Mouse (Mus musculus) midbrain, embryonic 10.5 days (tissue): ENCODE measurements around the gene Fam171a1. TPM values are rescaled to one million over a fixed set of nuclear protein-coding genes. Genes with fewer than 3 reads are reported as not detected.
A peak's percentile ranks its signal among the peaks of the same experiment; 100 is the strongest.

Experiments used
- DNase-seq: peaks from one replicate; pipeline ENCODE4 v3.0.0-alpha.2; 2017; ENCODE audit warnings: low spot score
- H3K27ac ChIP-seq: fragments of 300-500 bp; sonication (generic); replicated peaks from 2 replicates; pipeline ENCODE4 v1.5.1; 2016; ENCODE audit warnings: mild to moderate bottlenecking
- H3K27me3 ChIP-seq: fragments of 300-500 bp; sonication (generic); 2 replicates; pipeline ENCODE4 v1.6.1; 2016; ENCODE audit warnings: low read depth, mild to moderate bottlenecking; ENCODE audit not compliant: poor library complexity, severe bottlenecking
- H3K36me3 ChIP-seq: fragments of 300-500 bp; sonication (generic); 2 replicates; pipeline ENCODE4 v1.6.1; 2016; ENCODE audit warnings: mild to moderate bottlenecking, moderate library complexity
- H3K4me1 ChIP-seq: fragments of 300-500 bp; sonication (generic); 2 replicates; pipeline ENCODE4 v1.6.1; 2016
- H3K4me3 ChIP-seq: fragments of 300-500 bp; sonication (generic); 2 replicates; pipeline ENCODE4 v1.5.1; 2016; ENCODE audit warnings: mild to moderate bottlenecking, moderate library complexity
- H3K9me3 ChIP-seq: fragments of 300-500 bp; sonication (generic); replicated peaks from 2 replicates; pipeline ENCODE4 v1.6.1; 2016; ENCODE audit warnings: mild to moderate bottlenecking
- WGBS: fragments of 180-500 bp; shearing (Covaris S2); methylation state at CpG from one replicate; pipeline ENCODE4 v1.1.7; 2016; 5-methylcytosine and 5-hydroxymethylcytosine counted together
- polyA plus RNA-seq: library from polyadenylated mRNA; unstranded; fragments of >200 nt; fragmentation: Nextera tagmentation; extraction: Ambion mirVana; gene quantifications from 2 replicates; pipeline ENCODE4 v1.2.1, GENCODE M21; 2016

Fam171a1 gene
- polyA plus RNA-seq, 1 experiment from 2014 or later = 38.7 TPM

DNA sequence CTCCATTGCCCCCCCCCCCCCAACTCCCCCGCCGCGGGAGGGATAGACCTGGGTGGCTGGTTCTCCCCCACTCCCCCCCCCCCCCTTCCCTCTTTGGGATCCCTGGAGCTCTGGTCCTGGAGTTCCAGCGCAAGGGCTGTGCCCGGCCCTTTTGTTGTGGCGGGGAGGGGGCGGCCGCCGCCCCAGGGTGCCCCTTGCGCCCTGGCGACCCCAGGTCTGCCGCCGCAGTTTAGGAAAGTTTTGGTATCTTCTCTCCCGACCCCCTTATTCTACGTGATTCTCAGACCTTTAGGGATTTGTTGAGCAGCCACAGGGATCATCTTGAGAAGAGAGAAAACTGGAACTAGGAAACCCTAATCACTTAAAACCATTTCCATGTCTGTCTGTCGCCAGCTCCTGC is 4.9 kb downstream of the Fam171a1 start:
- under 1% methylated on average over 16 of the region's 16 CpGs for WGBS

GRCm38 (mm10) chr2:3119371-3119935 is 5.4 kb downstream of the Fam171a1 start:
- Histone ChIP-seq H3K9me3 (0 out of 2 replicates have a peak, but pooled peaks cover 7% of the 10 kb centered on the region), H3K27me3 (no peaks in the 10 kb centered on the region), H3K4me1 (peaks cover 20% of the 10 kb centered on the region), H3K36me3 (no peaks in the 10 kb centered on the region), H3K4me3 (peak overlapping the region; percentile 85), H3K27ac (peak overlapping the region; percentile 97)
- DNase-seq = no peak
- 33% methylated on average over 4 of the region's 4 CpGs for WGBS

More for the DNA sequence above, 4.9 kb downstream of the Fam171a1 start:
- no peak for DNase-seq
- Histone ChIP-seq H3K27me3 (no peaks in the 10 kb centered on the region), H3K36me3 (no peaks in the 10 kb centered on the region), H3K27ac (peak overlapping the region; percentile 97), H3K9me3 (0 out of 2 replicates have a peak, but pooled peaks cover 7% of the 10 kb centered on the region), H3K4me1 (peaks cover 20% of the 10 kb centered on the region), H3K4me3 (peak overlapping the region; percentile 85)

GRCm38 (mm10) chr2:3122571-3122970 is 8.5 kb downstream of the Fam171a1 start:
- WGBS = 89% methylated on average over 4 of the region's 4 CpGs
- Histone ChIP-seq H3K9me3 (0 out of 2 replicates have a peak, but pooled peaks cover 7% of the 10 kb centered on the region), H3K4me3 (no peak overlapping the region), H3K4me1 (peaks cover 20% of the 10 kb centered on the region), H3K27me3 (no peaks in the 10 kb centered on the region), H3K27ac (no peak overlapping the region), H3K36me3 (no peaks in the 10 kb centered on the region)
- no peak for DNase-seq

- DNase-seq = no peak
- Histone ChIP-seq H3K27me3 (no peaks in the 10 kb centered on the region), H3K27ac (no peak overlapping the region), H3K4me3 (no peak overlapping the region), H3K36me3 (no peaks in the 10 kb centered on the region), H3K9me3 (no peaks in the 10 kb centered on the region), H3K4me1 (peaks cover 11% of the 10 kb centered on the region)
- 83% methylated on average over 4 of the region's 4 CpGs for WGBS
These were observed 13.3 kb downstream of the Fam171a1 start for GRCm38 (mm10) chr2:3127256-3127883.

DNA sequence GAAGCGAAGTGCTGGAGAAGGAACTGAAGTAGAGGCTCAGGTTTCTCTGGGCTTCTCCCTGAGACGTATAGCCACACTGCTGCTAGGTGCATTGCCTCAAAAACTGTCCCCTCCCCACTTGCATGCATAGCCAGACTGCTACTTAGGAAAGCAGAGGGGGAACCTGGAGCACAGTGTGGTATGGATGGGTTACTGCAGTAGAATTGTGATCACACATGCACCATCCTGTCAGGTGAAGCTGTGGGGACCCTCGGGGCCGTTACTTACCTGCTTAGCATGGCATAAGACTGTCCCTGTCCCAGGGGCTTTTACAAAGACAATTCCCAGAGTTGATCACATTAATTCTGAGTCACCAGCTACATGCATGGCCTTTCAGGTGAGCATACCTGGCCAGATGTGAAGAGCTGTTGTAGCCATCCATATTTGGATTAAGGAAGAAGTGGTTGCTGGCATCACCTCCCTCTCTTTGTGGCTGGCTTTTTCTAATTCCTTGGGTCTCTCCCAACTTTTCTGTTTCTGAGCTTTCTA is 14.4 kb downstream of the Fam171a1 start:
- DNase-seq = no peak
- no peaks in the 10 kb centered on the region for H3K36me3 ChIP-seq
- WGBS = 76% methylated on average over 4 of the region's 4 CpGs
- peaks cover 11% of the 10 kb centered on the region for H3K4me1 ChIP-seq
- H3K4me3 ChIP-seq = no peak overlapping the region
- H3K27me3 ChIP-seq = no peaks in the 10 kb centered on the region
- H3K9me3 ChIP-seq = no peaks in the 10 kb centered on the region
- H3K27ac ChIP-seq = no peak overlapping the region

GRCm38 (mm10) chr2:3128910-3129309 is 14.9 kb downstream of the Fam171a1 start:
- 44% methylated on average over 2 of the region's 2 CpGs for WGBS

DNA sequence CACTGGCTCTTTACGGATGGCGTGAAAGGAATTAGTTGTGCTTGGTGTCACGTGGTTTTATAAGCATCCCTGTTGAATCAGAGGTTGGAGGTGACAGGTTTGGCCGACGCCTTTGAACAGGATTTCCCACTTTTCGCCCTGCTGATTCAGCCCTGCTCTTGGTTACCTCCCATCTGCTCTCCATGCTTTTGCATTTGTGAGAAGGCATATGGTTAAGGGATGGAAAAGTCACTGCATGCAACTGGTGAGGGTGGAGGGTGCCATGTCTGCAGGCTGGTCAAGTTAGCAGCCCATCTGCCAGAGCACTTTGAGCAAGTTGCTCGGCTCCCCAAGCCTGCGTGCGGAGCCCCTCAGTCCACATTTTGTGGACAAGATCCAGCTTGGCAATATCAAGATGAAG is 18.4 kb downstream of the Fam171a1 start:
- Histone ChIP-seq H3K9me3 (no peaks in the 10 kb centered on the region), H3K36me3 (no peaks in the 10 kb centered on the region), H3K4me3 (no peak overlapping the region), H3K27ac (no peak overlapping the region), H3K27me3 (no peaks in the 10 kb centered on the region), H3K4me1 (peaks cover 39% of the 10 kb centered on the region)
- DNase-seq = no peak
- 89% methylated on average over 9 of the region's 9 CpGs for WGBS

More at GRCm38 (mm10) chr2:3128910-3129309, 14.9 kb downstream of the Fam171a1 start:
- Histone ChIP-seq H3K4me3 (no peak overlapping the region), H3K9me3 (no peaks in the 10 kb centered on the region), H3K27me3 (no peaks in the 10 kb centered on the region), H3K4me1 (peaks cover 13% of the 10 kb centered on the region), H3K36me3 (no peaks in the 10 kb centered on the region), H3K27ac (no peak overlapping the region)
- no peak for DNase-seq

DNA sequence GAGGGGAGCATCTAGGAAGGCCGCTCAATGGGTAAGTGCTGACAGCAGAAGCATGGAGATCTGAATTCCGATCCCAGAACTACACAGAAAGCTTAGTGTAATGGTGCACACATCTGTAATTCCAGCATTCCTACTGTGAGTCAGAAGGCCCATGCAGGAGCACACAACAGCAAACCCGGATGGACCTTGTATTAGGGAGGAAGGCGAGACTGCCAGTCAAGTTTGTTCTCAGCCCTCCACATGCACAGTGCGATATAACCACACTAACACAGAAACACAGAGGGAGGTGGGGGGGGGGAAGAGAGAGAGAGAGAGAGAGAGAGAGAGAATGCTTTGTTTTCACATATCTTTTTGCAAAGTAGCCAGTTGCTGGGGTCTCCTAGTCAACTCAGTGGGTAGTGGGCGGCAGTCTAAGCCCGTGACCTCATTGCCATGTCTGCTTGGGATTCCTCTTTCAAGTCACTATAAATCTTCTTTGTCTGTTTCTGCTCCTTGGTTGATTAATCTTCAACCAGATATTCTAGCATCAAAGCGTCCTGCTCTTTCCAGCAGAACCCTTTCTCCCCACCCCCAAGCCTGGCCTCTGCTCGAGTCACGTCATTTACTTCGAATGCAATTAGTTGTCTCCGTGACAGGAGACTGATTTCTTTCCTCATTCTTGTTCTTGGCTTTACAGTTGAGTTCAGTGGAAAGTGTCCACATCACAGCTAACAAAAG is 20.7 kb downstream of the Fam171a1 start:
- H3K27ac ChIP-seq = peak overlapping the region; percentile 47
- 58% methylated on average over 12 of the region's 12 CpGs for WGBS
- no peaks in the 10 kb centered on the region for H3K36me3 ChIP-seq

DNA sequence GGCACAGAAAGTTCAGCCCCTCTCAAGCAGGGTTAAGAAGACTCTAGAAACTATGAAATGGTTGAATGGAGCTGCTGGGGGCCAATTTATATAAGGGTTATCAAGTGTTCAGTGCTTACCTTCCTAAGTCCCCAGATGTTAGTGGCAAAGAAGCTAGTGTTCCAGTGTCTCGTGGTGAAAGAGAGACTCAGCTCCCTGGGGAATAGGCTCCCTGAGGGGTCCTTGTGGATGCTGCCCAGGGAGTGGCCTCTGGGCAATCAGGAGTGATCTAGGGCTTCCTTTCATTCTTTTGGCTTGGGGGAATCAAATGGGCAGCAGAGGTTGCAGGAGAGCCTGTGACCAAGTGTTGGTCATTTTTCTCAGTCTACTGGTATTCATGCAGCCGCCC is 21.3 kb downstream of the Fam171a1 start:
- peaks cover 51% of the 10 kb centered on the region for H3K4me1 ChIP-seq
- DNase-seq = no peak
- peak overlapping the region; percentile 47; the same call in 1 of the 2 replicates for H3K27ac ChIP-seq
- H3K27me3 ChIP-seq = no peaks in the 10 kb centered on the region
- WGBS = 57% methylated on average over 2 of the region's 2 CpGs
- no peaks in the 10 kb centered on the region for H3K36me3 ChIP-seq
- no peaks in the 10 kb centered on the region for H3K9me3 ChIP-seq
- H3K4me3 ChIP-seq = no peak overlapping the region

More for the DNA sequence above, 20.7 kb downstream of the Fam171a1 start:
- Histone ChIP-seq H3K9me3 (no peaks in the 10 kb centered on the region), H3K4me3 (no peak overlapping the region), H3K4me1 (peaks cover 46% of the 10 kb centered on the region), H3K27me3 (no peaks in the 10 kb centered on the region)
- peak; percentile 18 for DNase-seq

DNA sequence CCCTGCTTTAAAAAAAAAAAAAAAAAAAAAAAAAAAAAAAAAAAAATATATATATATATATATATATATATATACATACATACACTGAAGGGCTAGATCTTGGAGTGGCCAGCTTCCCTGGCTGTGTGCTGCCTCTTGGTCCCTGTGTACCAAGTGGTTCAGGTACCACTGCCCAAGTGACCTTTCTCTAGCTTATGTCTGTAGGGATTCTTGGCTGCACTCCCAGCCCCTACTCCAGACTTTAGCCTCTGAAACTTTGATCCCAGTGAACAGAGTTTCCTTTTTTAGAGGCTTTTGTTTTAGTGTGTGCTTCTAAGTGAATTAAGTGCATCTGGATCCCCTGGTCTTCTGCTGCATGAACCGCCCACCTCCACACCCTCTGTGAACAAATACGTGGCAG is 24.3 kb downstream of the Fam171a1 start:
- no peak for DNase-seq
- Histone ChIP-seq H3K27me3 (no peaks in the 10 kb centered on the region), H3K27ac (no peak overlapping the region), H3K4me1 (peaks cover 59% of the 10 kb centered on the region), H3K9me3 (no peaks in the 10 kb centered on the region), H3K4me3 (no peak overlapping the region), H3K36me3 (no peaks in the 10 kb centered on the region)
- 75% methylated on average over 2 of the region's 2 CpGs for WGBS

GRCm38 (mm10) chr2:3139065-3139464 is 25.0 kb downstream of the Fam171a1 start:
- no peaks in the 10 kb centered on the region for H3K36me3 ChIP-seq
- H3K9me3 ChIP-seq = 0 out of 2 replicates have a peak, but pooled peaks cover 2% of the 10 kb centered on the region
- no peak overlapping the region for H3K4me3 ChIP-seq
- no peaks in the 10 kb centered on the region for H3K27me3 ChIP-seq
- peak overlapping the region; percentile 76 for H3K27ac ChIP-seq
- peaks cover 59% of the 10 kb centered on the region for H3K4me1 ChIP-seq
- no peak for DNase-seq
- WGBS = 88% methylated on average over 2 of the region's 2 CpGs

GRCm38 (mm10) chr2:3139578-3139977 is 25.6 kb downstream of the Fam171a1 start:
- Histone ChIP-seq H3K4me1 (peaks cover 54% of the 10 kb centered on the region), H3K4me3 (no peak overlapping the region), H3K9me3 (0 out of 2 replicates have a peak, but pooled peaks cover 2% of the 10 kb centered on the region), H3K27me3 (no peaks in the 10 kb centered on the region), H3K27ac (peak overlapping the region; percentile 76), H3K36me3 (no peaks in the 10 kb centered on the region)
- WGBS = 10% methylated on average over 3 of the region's 3 CpGs
- DNase-seq = no peak
